Mouse (Mus musculus) G1E (cell line): Measurements from ENCODE around the gene Gm7247. TPM values are rescaled to one million over a fixed set of nuclear protein-coding genes. Genes with fewer than 3 reads are reported as not detected.
"Not testable (repeated sequence)": the region's sequence is repeated elsewhere in the genome, so short reads cannot be mapped to it uniquely, and the experiment has no call there.

Experiments
- ATAC-seq: 2 replicates; pipeline ENCODE4 v1.8.0; 2016; ENCODE audit warnings: mild to moderate bottlenecking; ENCODE audit not compliant: insufficient number of reproducible peaks, poor library complexity, low FRiP score, severe bottlenecking; ENCODE audit errors: extremely low read depth
- DNase-seq: peaks from one replicate; pipeline ENCODE4 v3.0.0; 2012; ENCODE audit warnings: low spot score
- H3K27me3 ChIP-seq: 2 replicates; pipeline ENCODE4 v1.6.1; 2012; ENCODE audit warnings: mild to moderate bottlenecking, low read length, inconsistent platforms; ENCODE audit not compliant: insufficient read depth
- H3K36me3 ChIP-seq: replicated peaks from 2 replicates; pipeline ENCODE3; 2012; ENCODE audit warnings: mild to moderate bottlenecking, inconsistent platforms
- H3K4me1 ChIP-seq: 2 replicates; pipeline ENCODE4 v1.6.1; 2012; ENCODE audit warnings: low read depth, low read length, inconsistent platforms, mixed read lengths; ENCODE audit not compliant: insufficient read depth
- H3K4me3 ChIP-seq: 2 replicates; pipeline ENCODE4 v1.5.1; 2012; ENCODE audit warnings: low read depth, mild to moderate bottlenecking, inconsistent platforms, low read length, moderate library complexity, mixed read lengths
- H3K9me3 ChIP-seq: replicated peaks from 2 replicates; pipeline ENCODE4 v1.6.1; 2012; ENCODE audit warnings: inconsistent platforms
- CTCF ChIP-seq: IDR thresholded peaks from 2 replicates; pipeline ENCODE4 v1.5.1; 2012; ENCODE audit warnings: low read depth, low read length, inconsistent platforms, mixed read lengths
- GATA1 ChIP-seq: IDR thresholded peaks from 2 replicates; pipeline ENCODE4 v1.6.1; 2012; ENCODE audit warnings: borderline replicate concordance, low read length, inconsistent platforms, mixed read lengths
- GATA2 ChIP-seq: IDR thresholded peaks from 2 replicates; pipeline ENCODE4 v1.6.1; 2012; ENCODE audit warnings: low read depth, low read length, inconsistent platforms, borderline replicate concordance
- POLR2AphosphoS5 ChIP-seq: IDR thresholded peaks from 2 replicates; pipeline ENCODE4 v1.6.1; 2012; ENCODE audit warnings: low read depth, low read length, inconsistent platforms; ENCODE audit not compliant: insufficient replicate concordance
- TAL1 ChIP-seq: conservative IDR thresholded peaks from 2 replicates; pipeline ENCODE4 v1.6.1; 2012; ENCODE audit warnings: low read depth, low read length, inconsistent platforms, mixed read lengths
- polyA plus RNA-seq: library from polyadenylated mRNA; stranded (reverse); fragments of >175 nt; gene quantifications from 2 replicates; pipeline ENCODE4 v1.2.3, GENCODE M21; 2012
- total RNA-seq, 2 experiments: library from RNA; stranded (forward) in 1 of 2; stranded (reverse) in 1 of 2; fragments of 200-1000 nt in 1 of 2; fragments of >200 nt in 1 of 2; fragmentation: Nextera tagmentation in 1 of 2; gene quantifications; 2 replicates each; pipeline ENCODE4 v1.2.3; 2014 to 2017

Gene Gm7247
- total and polyA plus RNA-seq, 3 experiments, result not detected

GRCm38 (mm10) chr14:51507416-51507815, 145.9 kb downstream of the Gm7247 start:
- no peaks in the 10 kb centered on the region for H3K27me3 ChIP-seq
- no peaks in the 10 kb centered on the region for H3K4me1 ChIP-seq
- TF ChIP-seq TAL1 (no peak), GATA1 (no peak), GATA2 (no peak), POLR2AphosphoS5 (no peak), CTCF (no peak)
- no peak overlapping the region for H3K4me3 ChIP-seq
- DNase-seq (no peak), ATAC-seq (no peak)
- no peaks in the 10 kb centered on the region for H3K36me3 ChIP-seq
- no peaks in the 10 kb centered on the region for H3K9me3 ChIP-seq

GRCm38 (mm10) chr14:51552490-51552889, 190.9 kb downstream of the Gm7247 start, which contains the start of gene Gm5622:
Gm5622 (plus strand) TSS chr14:51552790.
- Histone ChIP-seq H3K4me1 (no peaks in the 10 kb centered on the region), H3K36me3 (no peaks in the 10 kb centered on the region), H3K9me3 (no peaks in the 10 kb centered on the region), H3K4me3 (peak within 1 kb of the TSS; percentile 61), H3K27me3 (no peaks in the 10 kb centered on the region)
- TF ChIP-seq POLR2AphosphoS5 (no peak), GATA1 (no peak), TAL1 (no peak), CTCF (no peak), GATA2 (no peak)
- DNase-seq (no peak), ATAC-seq (no peak)

- H3K4me3 ChIP-seq, H3K4me1 ChIP-seq, ATAC-seq, H3K9me3 ChIP-seq, H3K27me3 ChIP-seq, DNase-seq, H3K36me3 ChIP-seq: not testable (repeated sequence)
These were observed 212.4 kb downstream of the Gm7247 start, which contains the start of gene Gm17175 for GRCm38 (mm10) chr14:51573963-51574362. Gm17175 (minus strand) TSS chr14:51574063.

GRCm38 (mm10) chr14:51592039-51592438, 230.5 kb downstream of the Gm7247 start, which contains the start of gene Gm17174:
Gm17174 (minus strand) TSS chr14:51592139.
- H3K27me3 ChIP-seq, H3K4me3 ChIP-seq, H3K36me3 ChIP-seq, H3K9me3 ChIP-seq, ATAC-seq, DNase-seq, H3K4me1 ChIP-seq: not testable (repeated sequence)

GRCm38 (mm10) chr14:51611210-51611609, 249.7 kb downstream of the Gm7247 start, which contains the start of gene Gm17078:
Gm17078 (minus strand) TSS chr14:51611310.
- no peak for ATAC-seq
- no peaks in the 10 kb centered on the region for H3K36me3 ChIP-seq
- H3K27me3 ChIP-seq, result no peaks in the 10 kb centered on the region
- no peaks in the 10 kb centered on the region for H3K9me3 ChIP-seq
- H3K4me3 ChIP-seq, result no peak within 1 kb of the TSS
- DNase-seq, result no peak
- TF ChIP-seq GATA2 (no peak), GATA1 (no peak), CTCF (no peak), POLR2AphosphoS5 (no peak), TAL1 (no peak)
- H3K4me1 ChIP-seq, result no peaks in the 10 kb centered on the region

Other genes starting within 250 kb of the Gm7247 start
- not detected in 2 replicates for gene Eddm3b, start 247.3 kb upstream of the Gm7247 start, total RNA-seq (2014; fragmentation: Nextera tagmentation)
- gene Eddm3b, start 247.3 kb upstream of the Gm7247 start, total RNA-seq (2017), result 0.11 TPM in 1 of 2 replicates, not detected in the other
- not detected in 2 replicates for gene Eddm3b, start 247.3 kb upstream of the Gm7247 start, polyA plus RNA-seq
- 41.7 and 44.8 TPM in 2 replicates for gene Rnase6, start 237.8 kb upstream of the Gm7247 start, total RNA-seq (2014; fragmentation: Nextera tagmentation)
- gene Rnase6, start 237.8 kb upstream of the Gm7247 start, total RNA-seq (2017), result 44.9 and 45.1 TPM in 2 replicates
- 1.4 and 1.5 TPM in 2 replicates for gene Rnase6, start 237.8 kb upstream of the Gm7247 start, polyA plus RNA-seq
- gene Rnase1, start 215.0 kb upstream of the Gm7247 start, total RNA-seq (2014; fragmentation: Nextera tagmentation), result not detected in 2 replicates
- gene Rnase1, start 215.0 kb upstream of the Gm7247 start, total RNA-seq (2017), result 0.17 and 0.22 TPM in 2 replicates
- not detected in 2 replicates for gene Rnase1, start 215.0 kb upstream of the Gm7247 start, polyA plus RNA-seq
- gene Rnase2b, start 199.5 kb upstream of the Gm7247 start, total RNA-seq (2014; fragmentation: Nextera tagmentation), result not detected in 2 replicates
- gene Rnase2b, start 199.5 kb upstream of the Gm7247 start, total RNA-seq (2017), result 0.23 TPM in 1 of 2 replicates, not detected in the other
- gene Rnase2b, start 199.5 kb upstream of the Gm7247 start, polyA plus RNA-seq, result not detected in 2 replicates
- gene Ang2, start 162.6 kb upstream of the Gm7247 start, total RNA-seq (2014; fragmentation: Nextera tagmentation), result not detected in 2 replicates
- gene Ang2, start 162.6 kb upstream of the Gm7247 start, total RNA-seq (2017), result not detected in 2 replicates
- gene Ang2, start 162.6 kb upstream of the Gm7247 start, polyA plus RNA-seq, result not detected in 2 replicates
- not detected in 2 replicates for gene Ear14, start 158.4 kb upstream of the Gm7247 start, total RNA-seq (2014; fragmentation: Nextera tagmentation)
- 0.44 TPM in 1 of 2 replicates, not detected in the other for gene Ear14, start 158.4 kb upstream of the Gm7247 start, total RNA-seq (2017)
- gene Ear14, start 158.4 kb upstream of the Gm7247 start, polyA plus RNA-seq, result not detected in 2 replicates
- gene Rnase2a, start 105.6 kb upstream of the Gm7247 start, total RNA-seq (2014; fragmentation: Nextera tagmentation), result not detected in 2 replicates
- not detected in 2 replicates for gene Rnase2a, start 105.6 kb upstream of the Gm7247 start, total RNA-seq (2017)
- not detected in 2 replicates for gene Rnase2a, start 105.6 kb upstream of the Gm7247 start, polyA plus RNA-seq
- gene Vmn2r88, start 49.1 kb downstream of the Gm7247 start, total RNA-seq (2014; fragmentation: Nextera tagmentation), result not detected in 2 replicates
- gene Vmn2r88, start 49.1 kb downstream of the Gm7247 start, total RNA-seq (2017), result 0.06 and 0.11 TPM in 2 replicates
- gene Vmn2r88, start 49.1 kb downstream of the Gm7247 start, polyA plus RNA-seq, result not detected in 2 replicates
- gene Vmn2r89, start 90.1 kb downstream of the Gm7247 start, total RNA-seq (2014; fragmentation: Nextera tagmentation), result not detected in 2 replicates
- 0.05 and 0.06 TPM in 2 replicates for gene Vmn2r89, start 90.1 kb downstream of the Gm7247 start, total RNA-seq (2017)
- gene Vmn2r89, start 90.1 kb downstream of the Gm7247 start, polyA plus RNA-seq, result not detected in 2 replicates
- 3.8 and 6.8 TPM in 2 replicates for gene Gm5622, start 191.0 kb downstream of the Gm7247 start, total RNA-seq (2014; fragmentation: Nextera tagmentation)
- 5.0 and 5.2 TPM in 2 replicates for gene Gm5622, start 191.0 kb downstream of the Gm7247 start, total RNA-seq (2017)
- 0.06 and 0.29 TPM in 2 replicates for gene Gm5622, start 191.0 kb downstream of the Gm7247 start, polyA plus RNA-seq
- gene Gm17175, start 212.3 kb downstream of the Gm7247 start, total RNA-seq (2014; fragmentation: Nextera tagmentation), result not detected in 2 replicates
- gene Gm17175, start 212.3 kb downstream of the Gm7247 start, total RNA-seq (2017), result not detected in 2 replicates
- gene Gm17175, start 212.3 kb downstream of the Gm7247 start, polyA plus RNA-seq, result not detected in 2 replicates
- not detected in 2 replicates for gene Gm17174, start 230.4 kb downstream of the Gm7247 start, total RNA-seq (2014; fragmentation: Nextera tagmentation)
- not detected in 2 replicates for gene Gm17174, start 230.4 kb downstream of the Gm7247 start, total RNA-seq (2017)
- not detected in 2 replicates for gene Gm17174, start 230.4 kb downstream of the Gm7247 start, polyA plus RNA-seq
- gene Gm17078, start 249.6 kb downstream of the Gm7247 start, total RNA-seq (2014; fragmentation: Nextera tagmentation), result not detected in 2 replicates
- gene Gm17078, start 249.6 kb downstream of the Gm7247 start, total RNA-seq (2017), result not detected in 2 replicates
- gene Gm17078, start 249.6 kb downstream of the Gm7247 start, polyA plus RNA-seq, result not detected in 2 replicates